In genomic region chr14:29968075-29968821, GRCm38 (mm10) we compare ENCODE assay signal across 7 mouse cellular contexts. TPM values are rescaled to one million over a fixed set of nuclear protein-coding genes. Genes with fewer than 3 reads are reported as not detected.
DNase-seq lines count a peak whose midpoint lies in the region; ATAC-seq lines count a peak whose summit lies in the region.

TSS of gene Selenok (plus strand) at chr14:29968308.

- no peaks in the 10 kb centered on the region for H3K27me3 ChIP-seq in intestine, embryonic 15.5 days (replicated peaks)
- H3K27me3 ChIP-seq in midbrain, embryonic 10.5 days (ENCODE audit: low read depth, poor library complexity, severe bottlenecking), result no peaks in the 10 kb centered on the region

- peak; percentile 100 for ATAC-seq in intestine, embryonic 15.5 days

- peak within 1 kb of the TSS; percentile 65 for H3K4me2 ChIP-seq in intestine, embryonic 15.5 days (replicated peaks)

- under 1% methylated on average over 49 of the region's 49 CpGs for WGBS in intestine, embryonic 15.5 days
- under 1% methylated on average over 49 of the region's 49 CpGs for WGBS in midbrain, embryonic 10.5 days

- peaks cover 12% of the 10 kb centered on the region for H3K36me3 ChIP-seq in intestine, embryonic 15.5 days
- H3K36me3 ChIP-seq in midbrain, embryonic 10.5 days, result peaks cover 35% of the 10 kb centered on the region

- H3K4me1 ChIP-seq in intestine, embryonic 15.5 days (replicated peaks), result peaks cover 9% of the 10 kb centered on the region; the same call in 1 of the 2 replicates
- peaks cover 19% of the 10 kb centered on the region for H3K4me1 ChIP-seq in midbrain, embryonic 10.5 days

- no peaks in the 10 kb centered on the region for H3K9me3 ChIP-seq in intestine, embryonic 15.5 days
- no peaks in the 10 kb centered on the region for H3K9me3 ChIP-seq in midbrain, embryonic 10.5 days (replicated peaks)

- DNase-seq in adrenal gland, adult 2 months, result peak; percentile 96
- peak; percentile 96 for DNase-seq in embryo, embryonic 11.5 days (ENCODE audit: low read depth, low spot score)
- peak; percentile 84 to 91 for DNase-seq in gastrocnemius, postnatal 36 days
- peak; percentile 96 to 100 for DNase-seq in left cerebral cortex, postnatal 25 days (ENCODE audit: low spot score in 2 of 2)
- DNase-seq in midbrain, embryonic 10.5 days (ENCODE audit: low spot score), result peak; percentile 97
- peak; percentile 86 for DNase-seq in right cerebral cortex, postnatal 4 days

- H3K9ac ChIP-seq in intestine, embryonic 15.5 days, result peak within 1 kb of the TSS; percentile 91

- intact Hi-C loops in gastrocnemius, postnatal 36 days (cut with DNase I), result no loop called here
- intact Hi-C loops in left cerebral cortex, postnatal 25 days (cut with DNase I), result no loop called here

- peak within 1 kb of the TSS; percentile 84 for H3K4me3 ChIP-seq in intestine, embryonic 15.5 days (replicated peaks)
- peak within 1 kb of the TSS; percentile 73 for H3K4me3 ChIP-seq in midbrain, embryonic 10.5 days

- H3K27ac ChIP-seq in intestine, embryonic 15.5 days, result peak within 1 kb of the TSS; percentile 63
- peak within 1 kb of the TSS; percentile 88 for H3K27ac ChIP-seq in midbrain, embryonic 10.5 days (replicated peaks)

RNA-seq across cellular contexts. Expression of gene Selenok, which starts in this region (rescaled TPM):
- total RNA-seq in adrenal gland, adult 2 months (2021), result 100 to 1,000 TPM in 1 of 2 experiments, 10 to 100 TPM in 1; 78.3 to 122 TPM
- 3.8 and 5.5 TPM in 2 replicates for polyA plus RNA-seq in adrenal gland, adult 2 months (2012; rRNA removed)
- 10 to 100 TPM; 63.0 to 63.3 TPM for total RNA-seq in gastrocnemius, postnatal 36 days (2021)
- polyA plus RNA-seq in intestine, embryonic 15.5 days (2015; fragmentation: Nextera tagmentation; extraction: Ambion mirVana), result 255 and 267 TPM in 2 replicates
- 100 to 1,000 TPM; 141 to 149 TPM for total RNA-seq in left cerebral cortex, postnatal 25 days (2021)
- 298 and 337 TPM in 2 replicates for polyA plus RNA-seq in midbrain, embryonic 10.5 days (2016; fragmentation: Nextera tagmentation; extraction: Ambion mirVana)

Comparison
In these comparisons a context has a peak if more than half of its experiments do, and no peak if none do; other contexts are left out.
1. Peak in every context shown above with its lines: DNase-seq, ATAC-seq, H3K4me3 ChIP-seq and H3K27ac ChIP-seq.
2. RNA of gene Selenok (polyA plus RNA-seq): 298 to 337 TPM in midbrain, embryonic 10.5 days and 255 to 267 TPM in intestine, embryonic 15.5 days; 3.8 to 5.5 TPM in adrenal gland, adult 2 months; every median in the first group is over 10 times any median in the second.